Mouse (Mus musculus) heart, adult 2 months (tissue): ENCODE data around the gene Gkap1.

Experiments used
- CTCF ChIP-seq: fragments of 200-600 bp; IDR thresholded peaks from 2 replicates; pipeline ENCODE4 v1.8.1; 2022; ENCODE audit warnings: antibody characterized with exemption, mild to moderate bottlenecking, moderate library complexity
- EP300 ChIP-seq: fragments of 200-500 bp; IDR thresholded peaks from 2 replicates; pipeline ENCODE4 v1.6.1; 2011; ENCODE audit warnings: low read depth, low read length, control low read depth; ENCODE audit not compliant: insufficient read depth

DNA sequence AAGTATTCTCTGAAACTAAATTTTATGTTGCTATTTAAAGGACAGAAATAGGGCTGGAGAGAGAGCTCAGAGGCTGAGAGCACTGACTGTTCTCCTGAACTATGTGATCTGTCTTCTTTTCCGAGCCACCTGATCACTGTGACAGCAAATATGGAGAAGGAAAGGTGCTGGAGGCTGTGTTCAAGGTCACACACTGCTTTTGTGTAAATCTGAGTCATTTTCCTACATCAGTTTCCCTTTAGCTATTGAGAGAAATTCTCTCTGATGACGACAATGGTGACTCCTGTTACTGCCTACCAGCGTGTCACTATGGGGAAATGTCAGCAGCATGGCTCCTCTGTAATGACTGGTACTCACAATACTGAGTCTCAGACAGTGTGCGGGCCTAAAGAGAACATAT, 13.8 kb downstream of the Gkap1 start:
- TF ChIP-seq CTCF: no peak
- TF ChIP-seq EP300: no peak
